Mouse (Mus musculus) kidney, adult 11 months (tissue): ENCODE results near the gene Tmem120b.
A peak's percentile ranks its signal among the peaks of the same experiment; 100 is the strongest.

ENCODE experiments used
- DNase-seq: peaks from one replicate; pipeline ENCODE4 v3.0.0; 2022

The Tmem120b gene

DNA sequence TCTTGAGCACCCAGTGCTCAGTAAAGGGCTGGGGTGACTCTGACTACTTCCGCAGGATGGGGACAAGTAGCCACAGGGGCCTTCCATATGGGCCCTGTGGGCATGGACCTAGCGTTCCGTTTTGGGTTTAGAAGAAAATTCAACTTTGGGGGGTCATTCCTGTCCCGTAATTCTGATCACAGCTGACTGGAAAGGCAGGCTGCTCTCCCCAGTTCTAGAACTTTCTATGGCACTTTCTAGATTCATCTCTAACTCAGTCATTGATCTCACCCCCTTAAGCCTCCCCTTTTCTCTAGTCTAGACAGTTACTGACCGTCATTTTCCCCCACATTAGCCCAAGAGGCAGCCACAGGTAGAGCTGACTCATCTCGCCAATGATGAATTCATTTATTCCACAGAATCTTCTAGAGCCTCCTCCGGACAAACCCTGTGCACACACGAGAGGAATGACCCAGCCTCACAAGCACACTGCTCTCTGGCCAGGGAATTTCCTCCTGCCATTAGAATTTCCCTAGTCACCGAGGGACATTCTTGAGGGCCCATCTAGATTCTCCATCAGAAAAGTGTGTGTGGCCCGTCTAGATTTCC lies 61.0 kb downstream of the Tmem120b start:
- no peak for DNase-seq

DNA sequence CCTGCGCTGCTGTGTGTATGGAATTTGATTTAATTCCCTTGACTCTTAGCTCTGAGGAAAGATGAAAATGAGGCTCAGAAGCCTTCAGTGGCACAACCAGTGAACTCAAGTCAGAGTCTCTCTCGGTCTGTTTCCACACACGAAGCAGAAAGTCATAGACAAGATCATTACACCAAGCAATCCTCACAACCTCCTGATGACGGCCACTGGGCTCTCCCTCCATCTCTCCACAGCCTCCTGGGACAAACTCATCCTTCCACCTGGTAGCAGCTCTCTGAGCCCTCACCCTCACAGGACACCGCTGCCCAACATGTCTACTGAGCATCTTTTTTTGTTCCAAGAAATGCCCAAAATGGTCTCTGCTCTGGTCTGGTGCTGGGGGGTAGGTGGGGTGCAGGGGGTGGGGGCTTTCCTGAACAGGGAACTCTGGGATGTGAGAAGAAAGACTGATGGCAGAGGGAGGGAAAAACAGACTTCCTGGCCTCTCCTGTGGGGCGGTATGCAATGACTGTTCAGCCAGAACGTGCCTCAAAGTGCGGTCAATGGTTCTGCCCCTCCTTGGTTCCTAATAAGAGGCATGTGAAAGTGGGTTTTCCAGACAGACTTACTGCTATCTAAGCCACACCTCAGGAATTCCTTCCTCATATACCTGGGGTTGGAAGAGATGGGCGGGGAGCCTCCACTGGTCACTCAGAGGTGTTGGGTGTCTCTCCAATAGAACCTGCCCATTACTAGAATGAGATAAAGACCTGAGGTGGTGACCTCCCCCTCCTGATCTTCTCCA lies 62.0 kb downstream of the Tmem120b start:
- no peak for DNase-seq

DNA sequence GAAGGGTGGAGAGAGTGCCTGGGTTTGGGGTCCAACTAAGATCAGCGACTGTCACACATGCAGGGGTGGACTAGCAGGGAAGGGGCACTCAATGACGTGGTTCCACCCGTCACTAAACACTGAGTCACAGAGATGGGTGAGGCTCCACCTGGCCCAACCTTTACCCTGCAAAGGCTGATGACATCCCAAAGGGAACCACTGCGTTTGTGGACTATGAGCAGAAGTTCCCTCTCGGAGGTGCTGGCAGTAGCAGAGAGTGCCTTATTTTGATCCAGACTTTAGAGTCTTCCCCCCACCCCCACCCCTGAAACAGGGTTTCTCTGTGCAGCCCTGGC lies 62.6 kb downstream of the Tmem120b start:
- DNase-seq, result no peak

DNA sequence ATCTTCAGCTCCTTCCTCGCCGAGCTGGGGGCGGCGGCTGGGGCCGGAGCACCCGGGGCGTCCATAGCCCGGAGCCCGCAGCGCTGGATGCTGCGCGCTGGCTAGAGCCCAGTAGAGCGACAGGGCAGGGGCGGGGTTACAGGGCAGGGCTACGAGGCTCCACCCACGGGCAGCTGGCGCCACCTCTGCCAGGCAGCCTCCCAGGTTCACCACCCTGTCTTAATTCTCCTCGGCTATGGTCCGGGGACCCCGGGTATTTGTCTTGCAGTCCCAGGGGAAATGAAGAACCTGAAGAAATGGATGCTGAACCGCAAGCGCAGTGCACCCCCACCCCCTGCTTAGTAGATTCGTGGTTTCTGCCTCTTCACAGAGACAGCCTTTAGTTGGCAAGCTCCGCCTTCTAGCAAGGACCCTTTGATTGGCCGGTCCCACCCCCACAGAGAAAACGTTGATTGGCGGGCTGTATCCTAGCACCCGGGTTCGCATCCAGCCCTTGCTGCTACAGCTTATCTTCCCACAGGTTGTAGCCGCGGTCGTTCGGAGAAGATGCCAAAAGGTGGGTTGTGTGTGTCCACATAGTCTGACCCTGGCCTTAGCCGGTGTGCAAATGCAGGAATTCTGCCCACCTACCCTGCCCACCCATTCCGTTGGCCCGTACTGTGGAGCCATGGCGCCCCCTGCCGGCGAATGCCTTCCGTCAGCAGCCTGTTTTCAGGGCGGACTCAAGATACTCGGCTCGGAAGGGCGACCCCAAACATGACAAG lies 64.3 kb downstream of the Tmem120b start, which contains the start of gene Rhof:
Rhof (minus strand) TSS at position 385 of the 764 bp plus-strand sequence.
- peak; percentile 83 for DNase-seq

DNA sequence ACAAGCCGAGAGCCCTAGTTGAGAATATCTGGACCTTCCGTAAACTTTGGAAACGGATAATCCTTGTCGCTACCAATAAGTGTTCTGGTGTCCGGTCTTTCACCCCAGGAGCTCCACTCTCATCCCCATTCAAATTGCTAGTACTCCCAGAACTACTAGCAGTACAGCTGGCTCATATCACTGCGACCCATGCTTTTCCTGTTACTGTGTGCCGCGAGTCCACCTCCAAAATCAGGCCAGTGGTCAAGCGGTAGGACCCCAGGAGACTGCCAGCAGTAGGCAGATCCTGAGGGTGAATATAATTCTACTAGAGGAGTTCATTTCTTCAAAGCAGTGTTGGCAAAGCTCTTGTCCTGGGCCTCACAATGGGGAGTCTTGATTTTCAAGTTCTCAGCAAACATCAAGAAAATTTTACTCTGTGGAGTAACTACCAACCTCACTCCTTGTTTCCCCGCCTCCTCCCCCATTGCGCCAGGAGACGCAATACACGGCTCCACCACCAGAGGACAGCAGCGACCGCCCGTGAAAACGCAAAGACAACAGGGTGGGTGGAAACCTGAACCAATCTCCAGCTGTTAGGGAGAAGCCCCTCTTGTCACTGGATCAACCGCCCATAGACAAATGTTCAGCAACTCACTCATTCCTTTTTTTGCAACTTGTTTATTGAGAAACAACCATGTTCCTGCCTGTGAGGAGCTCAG lies 65.0 kb downstream of the Tmem120b start:
- peak; percentile 82 for DNase-seq

DNA sequence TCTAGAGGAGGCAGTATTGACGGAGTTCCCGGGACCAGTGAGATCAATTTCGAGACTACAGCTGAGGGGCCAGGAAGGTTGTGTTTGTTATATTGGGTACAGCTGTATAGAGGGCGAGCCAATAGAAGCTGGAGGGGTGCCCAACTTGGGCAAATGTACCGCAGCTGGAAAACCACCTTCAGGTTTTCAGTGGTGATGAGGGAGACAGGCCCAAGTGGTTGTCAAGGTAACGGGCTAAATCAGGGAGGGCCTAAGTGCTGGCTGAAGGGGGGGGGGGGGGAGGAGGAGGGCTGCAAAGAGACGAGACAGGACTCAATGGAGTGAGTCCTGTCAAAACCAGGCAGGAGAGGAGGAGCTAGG lies 65.5 kb downstream of the Tmem120b start:
- no peak for DNase-seq

DNA sequence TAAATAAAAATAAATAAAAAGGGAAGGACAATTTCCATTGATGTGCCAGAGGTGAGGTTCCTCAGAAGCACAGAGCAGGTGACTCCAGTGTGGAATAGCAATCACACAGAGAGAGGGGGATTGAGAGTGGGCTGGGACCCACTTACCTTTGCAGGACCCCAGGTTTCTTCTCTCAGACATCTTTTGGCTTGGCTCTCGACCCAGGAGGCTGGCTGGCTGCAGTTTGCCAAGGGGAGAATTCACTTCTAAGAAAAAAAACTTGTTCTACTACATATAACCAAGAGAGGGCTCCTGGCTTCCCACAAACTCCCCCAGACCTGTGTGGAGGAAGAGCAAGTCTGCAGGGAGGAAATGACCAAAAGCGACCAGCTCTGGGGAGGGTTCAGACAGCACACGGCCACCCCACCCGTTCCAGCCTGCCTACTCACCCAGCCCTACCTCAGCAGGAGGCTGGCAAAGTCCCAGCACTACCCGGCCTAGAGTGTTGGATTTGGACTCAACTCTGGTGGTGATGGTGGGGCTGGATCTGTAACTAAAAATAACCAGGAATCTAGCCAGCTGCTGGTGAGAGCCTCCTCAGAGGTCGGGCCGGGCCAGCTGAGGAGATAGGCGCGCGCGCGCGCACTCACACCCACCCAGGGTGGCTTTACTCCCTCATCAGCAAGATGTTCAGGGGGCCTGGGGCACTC lies 66.1 kb downstream of the Tmem120b start:
- peak; percentile 75 for DNase-seq

DNA sequence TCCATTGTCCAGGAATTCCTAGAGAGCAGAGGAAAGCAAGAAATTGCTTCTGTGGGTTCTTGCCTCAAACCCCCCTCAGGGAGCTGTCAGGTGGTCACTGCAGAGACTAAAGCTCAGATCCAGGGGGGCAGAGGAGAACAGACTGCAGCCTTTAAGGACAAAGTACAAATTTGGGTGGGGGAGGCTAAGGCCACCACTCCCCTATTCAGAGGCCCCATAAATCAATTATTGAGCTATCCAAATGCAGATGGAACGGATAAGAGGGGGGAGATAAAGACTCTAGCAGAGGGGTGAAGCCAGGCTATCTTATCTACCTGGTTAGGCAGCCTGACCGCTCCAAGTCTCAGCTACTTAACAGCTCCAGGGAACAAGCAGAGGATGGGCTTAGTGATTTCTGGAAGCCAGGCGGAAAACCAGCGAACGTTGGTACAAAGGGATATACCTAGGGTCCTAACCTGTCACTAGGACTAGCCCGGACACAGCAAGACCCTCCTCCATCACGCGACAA lies 66.7 kb downstream of the Tmem120b start:
- peak; percentile 44 for DNase-seq

DNA sequence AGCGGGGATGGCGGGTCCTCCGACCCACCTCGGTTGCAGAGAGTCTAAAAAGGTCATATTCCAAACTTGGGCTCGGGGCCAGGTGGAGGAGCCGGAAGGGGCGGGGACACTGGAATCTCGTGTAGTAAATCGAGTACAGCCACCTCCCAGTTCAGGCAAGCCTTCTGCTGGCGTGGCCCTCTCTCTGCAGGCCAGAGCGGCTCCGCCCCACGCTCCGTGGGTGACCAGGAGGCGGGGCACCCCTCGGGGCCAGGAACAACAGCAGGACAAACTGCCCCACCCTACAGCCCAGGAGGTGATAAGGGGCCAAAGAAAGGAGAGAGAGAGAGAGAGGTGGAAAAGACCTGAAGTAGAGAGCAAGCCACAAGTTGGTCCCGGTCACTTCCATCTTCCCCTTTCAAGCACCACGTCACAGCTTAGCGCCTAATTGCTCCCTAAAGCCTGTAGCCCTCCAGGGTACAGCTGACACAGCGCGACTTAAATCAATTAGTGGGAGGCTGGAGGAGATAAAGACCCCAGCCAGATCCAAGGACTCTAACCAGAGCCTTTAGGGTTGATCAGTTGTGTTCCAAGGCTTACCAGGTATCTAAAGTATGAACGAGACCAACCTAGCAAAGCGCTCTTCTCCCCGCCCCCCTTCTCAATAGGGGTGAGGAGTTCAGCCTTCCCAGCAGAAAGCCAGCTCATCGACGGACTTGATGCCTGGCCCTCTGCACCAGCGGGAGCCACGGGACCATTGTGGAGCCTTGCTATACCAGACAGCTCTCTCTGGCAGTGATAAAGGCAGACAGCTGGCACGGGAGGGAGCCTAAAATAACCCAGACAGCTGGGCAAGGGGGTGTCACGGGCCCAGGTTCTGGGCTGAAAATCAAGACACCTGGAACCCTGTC lies 67.5 kb downstream of the Tmem120b start:
- DNase-seq, result peak; percentile 97

DNA sequence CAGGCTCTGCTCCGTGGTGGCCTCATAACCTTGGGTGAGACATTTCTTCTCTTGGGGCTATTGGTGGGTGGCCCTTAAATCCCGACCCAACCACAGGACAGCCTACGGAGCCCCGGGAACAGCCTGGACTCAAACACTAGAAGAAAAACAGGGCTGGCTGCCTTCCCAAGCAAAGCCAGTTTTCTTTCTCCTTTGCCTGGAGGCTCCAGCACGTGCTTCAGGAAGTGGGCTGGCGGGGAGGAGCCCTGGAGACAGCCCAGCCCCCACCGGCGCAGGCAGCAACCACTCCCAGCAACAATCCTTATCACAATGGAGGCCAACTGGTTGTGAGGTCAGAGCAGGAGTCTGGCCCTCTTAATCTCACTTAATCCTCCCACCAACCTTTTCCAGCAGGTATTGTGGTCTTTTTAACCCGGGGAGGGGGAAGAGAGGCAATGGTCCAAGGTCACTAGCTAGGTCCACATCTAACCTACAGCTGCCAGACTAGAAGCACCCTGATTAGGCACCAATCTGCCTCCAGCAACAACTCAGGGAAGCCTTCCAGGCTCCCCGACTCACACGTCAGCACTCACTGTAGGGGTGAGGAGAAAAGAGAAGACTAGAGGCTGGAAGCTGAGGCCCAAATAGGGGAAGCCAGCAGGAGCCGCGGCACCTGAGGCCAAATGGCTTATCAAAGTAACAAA lies 68.3 kb downstream of the Tmem120b start:
- peak; percentile 96 for DNase-seq

DNA sequence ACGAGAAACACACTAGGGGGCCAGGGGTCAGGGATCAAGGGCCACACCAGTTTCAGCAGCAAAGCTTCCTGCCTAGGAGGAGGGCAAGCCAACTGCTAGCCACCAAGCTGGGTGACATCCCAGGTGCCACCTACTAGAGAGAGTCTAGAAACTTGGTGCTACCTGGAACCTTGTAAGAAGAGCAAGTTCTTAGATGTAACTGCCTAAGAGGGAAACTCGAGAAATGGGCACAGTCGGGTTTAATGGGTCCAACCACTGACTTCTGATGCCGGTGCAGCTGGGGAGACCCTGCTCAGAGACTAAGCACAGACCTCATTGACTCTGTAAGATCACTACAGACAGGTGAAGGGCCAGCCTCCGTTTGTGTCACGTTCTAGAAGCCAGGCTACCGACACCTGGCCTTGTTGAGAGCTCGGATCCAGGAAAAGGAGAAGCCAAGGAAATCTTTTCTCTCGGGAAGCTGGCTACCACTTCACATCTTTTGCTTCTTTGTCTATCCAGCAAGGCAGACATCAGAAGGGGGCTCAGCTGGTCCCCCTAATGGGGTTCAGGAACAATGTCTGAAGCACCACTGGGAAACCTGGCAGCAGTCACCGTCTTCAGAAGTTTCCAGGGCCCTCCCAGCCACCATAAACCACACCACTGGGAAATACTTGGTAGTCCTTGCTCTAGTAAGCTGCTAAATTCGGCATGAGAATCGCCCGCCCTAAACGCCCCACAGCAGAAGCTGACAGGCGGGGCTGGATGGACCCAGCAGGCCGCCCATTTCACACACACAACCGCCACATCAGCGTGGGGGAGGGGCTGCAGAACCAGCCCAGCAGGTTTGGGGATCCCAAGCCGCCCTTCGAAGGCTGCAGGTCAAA lies 69.1 kb downstream of the Tmem120b start:
- peak; percentile 94 for DNase-seq

DNA sequence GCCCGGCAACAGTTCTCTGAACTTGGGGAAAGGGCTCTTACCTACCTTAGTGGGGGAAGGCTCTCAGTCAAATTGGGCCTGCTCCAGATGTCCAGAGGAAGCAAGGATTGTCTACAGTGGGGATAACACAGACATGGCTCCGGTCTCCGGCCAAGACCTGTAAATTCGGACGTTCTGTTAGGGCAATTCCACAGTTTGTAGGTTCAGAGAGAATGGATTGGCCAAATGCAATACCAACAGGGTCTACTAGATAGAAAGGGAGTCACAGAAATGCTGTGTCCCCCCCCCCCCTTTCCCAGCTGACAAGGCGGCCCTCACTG lies 69.7 kb downstream of the Tmem120b start:
- no peak for DNase-seq

DNA sequence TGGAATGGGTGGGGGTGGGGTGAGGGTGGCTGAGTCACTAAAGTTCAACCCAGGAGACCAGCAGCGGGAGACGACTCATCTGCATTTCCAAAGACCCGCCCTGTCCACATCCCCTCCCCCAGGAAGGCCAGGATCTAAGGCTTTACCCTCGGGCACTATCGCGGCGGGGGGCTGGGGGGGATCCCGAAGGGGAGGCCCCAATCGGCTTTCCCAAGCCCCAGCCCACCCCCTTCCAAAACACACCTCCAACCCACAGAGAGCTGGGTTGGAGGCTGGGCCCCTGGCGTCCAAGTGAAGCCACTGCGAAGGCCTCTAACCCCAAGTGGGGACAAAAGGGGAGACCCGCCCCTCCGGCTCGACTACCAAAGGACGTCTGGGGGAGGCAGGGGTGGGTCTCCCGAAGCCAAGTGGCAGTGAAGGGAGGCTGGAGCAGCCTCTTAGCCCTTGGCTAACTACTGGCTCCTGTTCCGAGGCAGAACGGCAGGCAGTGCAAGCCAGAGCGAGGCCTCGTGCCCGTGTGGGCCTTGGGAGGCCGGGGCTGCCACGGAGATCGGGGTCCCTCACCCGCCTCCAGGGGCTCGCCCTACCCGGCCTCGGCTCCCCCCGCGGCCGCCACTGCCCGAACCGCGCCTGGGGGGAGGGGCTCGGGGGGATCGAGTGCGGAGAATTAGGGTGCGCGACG lies 70.2 kb downstream of the Tmem120b start:
- DNase-seq, result peak; percentile 86

DNA sequence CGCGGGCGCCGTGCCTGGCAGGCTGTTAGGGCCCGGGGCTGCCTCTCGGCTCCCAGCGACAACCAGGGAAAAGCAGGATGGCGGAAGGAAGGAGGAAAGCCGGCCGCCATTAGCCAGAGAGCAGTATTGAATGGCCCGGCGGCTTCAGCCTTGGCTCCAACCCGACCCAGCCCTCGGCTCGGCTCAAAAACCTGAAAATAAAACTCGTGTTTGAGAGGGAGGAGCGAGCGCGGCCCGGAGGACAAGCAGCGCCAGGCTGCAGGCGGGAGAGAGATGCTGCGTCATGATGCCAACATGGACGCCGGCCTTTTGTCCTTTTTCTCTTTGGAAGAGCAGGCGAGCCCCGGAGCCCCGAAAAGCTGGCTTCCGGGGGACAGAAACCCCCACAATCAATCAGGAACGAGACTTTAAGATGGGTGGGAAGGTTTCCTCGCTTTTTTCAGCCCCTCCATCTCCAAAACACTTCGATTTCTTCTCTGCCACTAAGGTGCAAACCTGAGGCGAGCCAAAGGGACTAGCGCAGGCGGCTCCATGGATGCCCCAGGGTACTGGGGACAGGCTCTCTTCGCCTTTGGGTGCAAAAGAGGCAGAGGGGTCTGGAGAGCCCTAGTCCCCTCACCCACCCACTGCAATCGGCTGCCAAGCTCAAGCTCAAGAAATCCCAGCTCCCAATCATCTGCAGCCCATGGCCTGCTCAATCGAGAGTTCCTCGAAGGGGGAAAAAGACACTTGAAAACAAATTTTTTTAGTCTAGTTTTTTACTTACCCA lies 70.9 kb downstream of the Tmem120b start:
- DNase-seq, result peak; percentile 84

DNA sequence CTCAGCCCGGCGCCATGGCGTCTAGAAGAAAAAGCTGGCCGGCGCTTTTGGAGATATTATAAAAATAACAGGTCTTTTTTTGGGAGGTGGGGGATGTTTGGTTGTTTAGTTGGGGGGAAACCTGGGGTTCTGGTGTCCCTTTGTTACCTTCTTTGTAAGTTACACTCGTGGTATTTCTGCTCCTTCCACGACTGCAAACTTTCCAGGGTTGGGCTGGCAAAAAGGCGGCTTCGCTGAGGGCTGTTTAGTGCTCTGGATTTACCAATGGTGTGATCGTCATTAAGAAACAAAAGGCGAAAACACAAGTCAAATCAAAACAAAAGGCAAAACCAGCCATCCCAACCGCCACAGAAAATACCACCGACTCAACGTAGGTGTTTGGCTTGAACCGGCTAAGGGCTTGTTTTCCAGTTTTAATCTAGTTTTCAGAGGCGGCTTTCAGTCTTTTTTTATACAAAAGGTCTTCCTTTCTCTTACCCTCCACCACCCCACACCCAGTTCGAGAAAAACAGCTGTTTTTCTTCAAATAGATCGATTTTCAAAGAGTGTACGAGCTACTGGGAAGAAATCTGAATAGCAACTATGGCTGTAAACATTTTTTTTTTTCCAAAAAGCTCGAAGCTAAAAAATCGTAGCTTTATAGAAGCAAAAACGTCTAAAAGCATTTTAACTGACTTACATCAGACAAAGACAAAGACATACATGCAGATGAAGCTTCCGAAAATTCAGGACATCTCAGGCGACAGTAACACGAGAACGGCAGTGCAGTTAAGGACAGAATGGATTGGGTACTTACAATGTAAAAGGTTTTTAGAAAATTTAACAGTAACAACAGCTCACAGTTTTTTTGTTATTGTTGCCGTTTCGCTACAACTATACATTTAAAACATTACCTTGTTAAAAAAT lies 71.8 kb downstream of the Tmem120b start:
- DNase-seq, result no peak

DNA sequence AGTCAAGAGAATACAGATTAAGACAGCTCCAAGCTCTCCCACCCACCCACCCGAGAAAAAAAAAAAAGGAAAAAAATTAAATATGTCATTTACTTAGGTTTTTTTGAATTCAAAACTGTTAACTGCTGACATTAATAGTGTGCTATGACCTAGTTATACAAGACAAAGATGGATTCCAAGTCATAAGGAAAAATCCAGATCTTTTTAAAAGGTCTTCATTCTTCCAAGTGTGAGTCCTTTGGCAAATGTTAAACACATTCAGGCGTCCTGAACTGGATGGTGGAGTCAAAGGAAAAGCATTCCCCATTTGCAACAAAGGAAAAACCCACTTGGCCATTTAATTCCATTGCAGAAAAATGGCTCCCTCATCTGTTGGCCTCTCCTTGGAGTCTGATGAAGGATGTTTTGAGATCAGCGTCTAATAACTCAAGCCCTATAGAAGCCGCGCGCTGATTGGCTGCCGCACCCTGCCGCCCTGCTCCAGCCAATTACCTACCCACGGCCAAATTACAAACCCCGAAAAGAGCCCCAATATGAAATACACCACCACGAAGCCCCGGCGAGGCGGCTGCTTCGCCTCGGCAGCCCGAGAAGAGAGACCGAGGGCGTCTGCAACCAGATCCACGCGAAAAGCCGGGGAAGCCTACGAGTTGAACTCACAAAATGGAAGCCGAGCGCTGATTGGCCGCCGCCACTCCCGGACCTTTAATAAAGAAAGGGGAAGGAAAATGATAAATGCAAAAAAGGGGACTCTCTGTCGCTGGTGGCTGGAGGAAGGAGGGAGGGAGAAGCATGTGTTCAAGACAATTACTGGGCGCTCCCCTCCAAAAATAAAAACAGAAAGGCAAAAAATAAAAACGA lies 72.7 kb downstream of the Tmem120b start:
- peak; percentile 97 for DNase-seq
